Mouse (Mus musculus): ENCODE results near the gene Sesn1. TPM values are rescaled to one million over a fixed set of nuclear protein-coding genes. Genes with fewer than 3 reads are reported as not detected.
A peak's percentile ranks its signal among the peaks of the same experiment; 100 is the strongest.

Gene Sesn1
- total and polyA plus RNA-seq, 2 experiments from 2014 or later, result 30.6 to 42.5 TPM

- no peaks in the 10 kb centered on the region for H3K4me1 ChIP-seq (ENCODE audit: insufficient read depth, low read length)
- H3K4me3 ChIP-seq (ENCODE audit: low read depth, low read length), result no peak overlapping the region
- 81% methylated on average over 5 of the region's 5 CpGs for WGBS
- H3K9ac ChIP-seq (replicated peaks; ENCODE audit: low read length, poor library complexity, severe bottlenecking), result no peak overlapping the region
- no peak overlapping the region for H3K27ac ChIP-seq (ENCODE audit: low read depth, low read length)
- DNase-seq (ENCODE audit: low spot score) (no peak), ATAC-seq (ENCODE audit: low FRiP score) (no peak)
- no peaks in the 10 kb centered on the region for H3K27me3 ChIP-seq (ENCODE audit: insufficient read depth, low read length)
- H3K9me3 ChIP-seq (ENCODE audit: low read length), result no peaks in the 10 kb centered on the region
- no peak for TF ChIP-seq CTCF (IDR thresholded peaks at IDR 0.05)
- no peak overlapping the region for H3K4me2 ChIP-seq (ENCODE audit: low read depth, low read length, poor library complexity, severe bottlenecking)
- no peaks in the 10 kb centered on the region for H3K36me3 ChIP-seq (ENCODE audit: insufficient read depth, low read length)
Observed at GRCm38 (mm10) chr10:41867956-41868355, 58.2 kb downstream of the Sesn1 start.

GRCm38 (mm10) chr10:41870101-41870500, 60.4 kb downstream of the Sesn1 start:
- no peak overlapping the region for H3K4me3 ChIP-seq (ENCODE audit: low read depth, low read length)
- H3K4me2 ChIP-seq (ENCODE audit: low read depth, low read length, poor library complexity, severe bottlenecking), result no peak overlapping the region
- H3K27ac ChIP-seq (ENCODE audit: low read depth, low read length), result no peak overlapping the region
- WGBS, result 56% methylated on average over 2 of the region's 2 CpGs
- H3K27me3 ChIP-seq (ENCODE audit: insufficient read depth, low read length), result no peaks in the 10 kb centered on the region
- no peaks in the 10 kb centered on the region for H3K36me3 ChIP-seq (ENCODE audit: insufficient read depth, low read length)
- ATAC-seq (ENCODE audit: low FRiP score), result no peak
- DNase-seq (ENCODE audit: low spot score), result no peak
- H3K4me1 ChIP-seq (ENCODE audit: insufficient read depth, low read length), result no peaks in the 10 kb centered on the region
- no peak for TF ChIP-seq CTCF (IDR thresholded peaks at IDR 0.05)
- H3K9me3 ChIP-seq (ENCODE audit: low read length), result no peaks in the 10 kb centered on the region
- no peak overlapping the region for H3K9ac ChIP-seq (replicated peaks; ENCODE audit: low read length, poor library complexity, severe bottlenecking)

- ATAC-seq (ENCODE audit: low FRiP score), result no peak
- TF ChIP-seq CTCF (IDR thresholded peaks at IDR 0.05), result no peak
Observed at GRCm38 (mm10) chr10:41871564-41871963, 61.8 kb downstream of the Sesn1 start.

GRCm38 (mm10) chr10:41875624-41876023, 65.9 kb downstream of the Sesn1 start:
- DNase-seq (ENCODE audit: low spot score) (no peak), ATAC-seq (ENCODE audit: low FRiP score) (no peak)
- H3K4me1 ChIP-seq (ENCODE audit: insufficient read depth, low read length), result no peaks in the 10 kb centered on the region
- H3K4me2 ChIP-seq (ENCODE audit: low read depth, low read length, poor library complexity, severe bottlenecking), result no peak overlapping the region
- H3K36me3 ChIP-seq (ENCODE audit: insufficient read depth, low read length), result no peaks in the 10 kb centered on the region
- no peak overlapping the region for H3K4me3 ChIP-seq (ENCODE audit: low read depth, low read length)
- no peak overlapping the region for H3K27ac ChIP-seq (ENCODE audit: low read depth, low read length)
- H3K9ac ChIP-seq (replicated peaks; ENCODE audit: low read length, poor library complexity, severe bottlenecking), result no peak overlapping the region
- no peaks in the 10 kb centered on the region for H3K27me3 ChIP-seq (ENCODE audit: insufficient read depth, low read length)
- TF ChIP-seq CTCF (IDR thresholded peaks at IDR 0.05), result no peak
- no peaks in the 10 kb centered on the region for H3K9me3 ChIP-seq (ENCODE audit: low read length)

More at GRCm38 (mm10) chr10:41871564-41871963, 61.8 kb downstream of the Sesn1 start:
- no peak overlapping the region for H3K27ac ChIP-seq (ENCODE audit: low read depth, low read length)
- no peak overlapping the region for H3K4me2 ChIP-seq (ENCODE audit: low read depth, low read length, poor library complexity, severe bottlenecking)
- H3K4me3 ChIP-seq (ENCODE audit: low read depth, low read length), result no peak overlapping the region
- no peaks in the 10 kb centered on the region for H3K36me3 ChIP-seq (ENCODE audit: insufficient read depth, low read length)
- H3K9ac ChIP-seq (replicated peaks; ENCODE audit: low read length, poor library complexity, severe bottlenecking), result no peak overlapping the region
- no peaks in the 10 kb centered on the region for H3K4me1 ChIP-seq (ENCODE audit: insufficient read depth, low read length)
- H3K9me3 ChIP-seq (ENCODE audit: low read length), result no peaks in the 10 kb centered on the region
- H3K27me3 ChIP-seq (ENCODE audit: insufficient read depth, low read length), result no peaks in the 10 kb centered on the region
- DNase-seq (ENCODE audit: low spot score), result no peak
- 82% methylated on average over 2 of the region's 2 CpGs for WGBS

- Histone ChIP-seq H3K9me3 (ENCODE audit: low read length) (no peaks in the 10 kb centered on the region), H3K4me3 (ENCODE audit: low read depth, low read length) (no peak overlapping the region), H3K27ac (ENCODE audit: low read depth, low read length) (no peak overlapping the region), H3K9ac (replicated peaks; ENCODE audit: low read length, poor library complexity, severe bottlenecking) (no peak overlapping the region), H3K4me2 (ENCODE audit: low read depth, low read length, poor library complexity, severe bottlenecking) (no peak overlapping the region), H3K4me1 (ENCODE audit: insufficient read depth, low read length) (no peaks in the 10 kb centered on the region), H3K27me3 (ENCODE audit: insufficient read depth, low read length) (no peaks in the 10 kb centered on the region), H3K36me3 (ENCODE audit: insufficient read depth, low read length) (no peaks in the 10 kb centered on the region)
- WGBS, result 89% methylated on average over 11 of the region's 11 CpGs
- DNase-seq (ENCODE audit: low spot score) (no peak), ATAC-seq (ENCODE audit: low FRiP score) (no peak)
- TF ChIP-seq CTCF (IDR thresholded peaks at IDR 0.05), result no peak
Observed at GRCm38 (mm10) chr10:41878344-41878743, 68.6 kb downstream of the Sesn1 start.

- Histone ChIP-seq H3K4me3 (ENCODE audit: low read depth, low read length) (no peak overlapping the region), H3K9me3 (ENCODE audit: low read length) (no peaks in the 10 kb centered on the region), H3K36me3 (ENCODE audit: insufficient read depth, low read length) (no peaks in the 10 kb centered on the region), H3K4me2 (ENCODE audit: low read depth, low read length, poor library complexity, severe bottlenecking) (no peak overlapping the region), H3K4me1 (ENCODE audit: insufficient read depth, low read length) (no peaks in the 10 kb centered on the region), H3K9ac (replicated peaks; ENCODE audit: low read length, poor library complexity, severe bottlenecking) (no peak overlapping the region), H3K27me3 (ENCODE audit: insufficient read depth, low read length) (no peaks in the 10 kb centered on the region), H3K27ac (ENCODE audit: low read depth, low read length) (no peak overlapping the region)
- 82% methylated on average over 1 of the region's 1 CpGs for WGBS
- no peak for TF ChIP-seq CTCF (IDR thresholded peaks at IDR 0.05)
- peak; percentile 15 for DNase-seq (ENCODE audit: low spot score)
- no peak for ATAC-seq (ENCODE audit: low FRiP score)
Observed at GRCm38 (mm10) chr10:41879675-41880074, 69.9 kb downstream of the Sesn1 start.

Data from midbrain, postnatal 0 days (tissue).